Mouse (Mus musculus) bone marrow macrophage, adult 2 months (primary cell): ENCODE results near the gene Stxbp1.

Experiments
- CTCF ChIP-seq: IDR thresholded peaks from 2 replicates; pipeline ENCODE4 v1.5.1; 2012; ENCODE audit warnings: low read depth, mild to moderate bottlenecking, low read length, moderate library complexity
- POLR2A ChIP-seq: IDR thresholded peaks from 2 replicates; pipeline ENCODE4 v1.6.1; 2012; ENCODE audit warnings: mild to moderate bottlenecking, low read depth, low read length, borderline replicate concordance

DNA sequence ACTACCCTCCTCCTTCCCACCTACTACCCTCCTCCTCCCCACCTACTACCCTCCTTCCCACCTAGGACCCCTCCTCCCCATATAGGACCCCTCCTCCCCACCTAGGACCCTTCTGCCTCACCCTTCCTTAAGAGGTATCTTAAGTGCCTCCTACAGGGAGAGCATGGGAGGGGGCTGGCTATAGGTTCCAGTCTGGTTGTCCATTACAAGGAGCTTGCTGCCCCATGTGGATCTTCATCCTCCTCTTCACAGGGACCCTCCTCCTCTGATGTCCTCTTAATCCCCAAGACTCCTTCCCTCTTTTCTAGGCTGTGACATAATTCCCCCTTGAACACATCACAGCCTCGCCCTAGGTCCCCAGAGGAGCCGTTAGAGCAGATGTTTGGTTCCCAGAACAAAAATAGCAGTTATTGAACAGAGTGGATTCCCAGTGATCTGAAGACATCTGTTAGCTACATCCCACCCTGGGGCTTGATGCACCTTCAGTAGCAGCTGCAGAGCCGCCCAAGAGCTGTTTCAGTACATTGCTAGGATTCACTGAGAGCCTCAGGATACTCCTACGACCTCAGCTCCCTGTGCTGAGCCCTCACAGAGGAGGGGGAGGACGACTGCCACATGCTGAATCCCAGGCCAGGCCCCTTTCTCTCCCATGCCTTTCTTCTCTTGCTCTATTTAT lies 8.9 kb upstream of the Stxbp1 start:
- TF ChIP-seq CTCF: no peak
- TF ChIP-seq POLR2A: no peak
